Mouse (Mus musculus) liver, adult 2 months (tissue): ENCODE results near the gene Frmd4a. TPM values are rescaled to one million over a fixed set of nuclear protein-coding genes. Genes with fewer than 3 reads are reported as not detected.

Experiments
- DNase-seq: peaks from one replicate; pipeline ENCODE4 v3.0.0-alpha.2; 2011; ENCODE audit warnings: low read depth, low spot score; ENCODE audit errors: extremely low read depth
- H3K27ac ChIP-seq: fragments of 200-500 bp; replicated peaks from 2 replicates; pipeline ENCODE4 v1.5.1; 2012; ENCODE audit warnings: low read depth, mild to moderate bottlenecking, control low read depth, inconsistent platforms, low read length; ENCODE audit not compliant: insufficient read depth
- H3K27me3 ChIP-seq: fragments of 200-500 bp; 2 replicates; pipeline ENCODE4 v1.6.1; 2012; ENCODE audit warnings: mild to moderate bottlenecking, moderate library complexity, low read length, inconsistent platforms; ENCODE audit not compliant: control insufficient read depth, insufficient read depth
- H3K36me3 ChIP-seq: fragments of 200-500 bp; 2 replicates; pipeline ENCODE4 v1.6.1; 2012; ENCODE audit warnings: low read length, inconsistent platforms; ENCODE audit not compliant: control insufficient read depth, insufficient read depth
- H3K4me1 ChIP-seq: fragments of 200-500 bp; 2 replicates; pipeline ENCODE4 v1.6.1; 2011; ENCODE audit warnings: low read length; ENCODE audit not compliant: control insufficient read depth, insufficient read depth
- H3K4me3 ChIP-seq: fragments of 200-500 bp; 2 replicates; pipeline ENCODE4 v1.5.1; 2011; ENCODE audit warnings: low read depth, mild to moderate bottlenecking, control low read depth, low read length, moderate library complexity; ENCODE audit not compliant: insufficient read depth
- H3K79me2 ChIP-seq: fragments of 200-500 bp; 2 replicates; pipeline ENCODE4 v1.6.1; 2012; ENCODE audit warnings: inconsistent platforms, mild to moderate bottlenecking, low read length, moderate library complexity; ENCODE audit not compliant: control insufficient read depth, insufficient read depth
- H3K9ac ChIP-seq: fragments of 200-500 bp; 2 replicates; pipeline ENCODE4 v1.6.1; 2012; ENCODE audit warnings: low read depth, mild to moderate bottlenecking, control low read depth, inconsistent platforms, low read length
- CTCF ChIP-seq: fragments of 200-500 bp; IDR thresholded peaks from 2 replicates; pipeline ENCODE4 v1.5.1; 2011; ENCODE audit warnings: low read depth, low read length, control low read depth
- POLR2A ChIP-seq: fragments of 200-500 bp; IDR thresholded peaks from 2 replicates; pipeline ENCODE4 v1.6.1; 2011; ENCODE audit warnings: low read length, control low read depth; ENCODE audit not compliant: insufficient read depth; ENCODE audit errors: extremely low read depth
- WGBS: fragments of 180-500 bp; shearing (Covaris S2); methylation state at CpG from one replicate; pipeline ENCODE4 v1.1.7; 2018; 5-methylcytosine and 5-hydroxymethylcytosine counted together
- polyA plus RNA-seq: library from polyadenylated mRNA; depleted of rRNA; stranded (reverse); fragments of >200 nt; gene quantifications from 2 replicates; pipeline ENCODE4 v1.2.3, GENCODE M21; 2012
- total RNA-seq: library from RNA; depleted of rRNA; stranded (reverse); fragments of >200 nt; gene quantifications from 2 replicates; pipeline ENCODE4 v1.2.3, GENCODE M21; 2014

Gene Frmd4a
- total and polyA plus RNA-seq, 2 experiments, result 2.1 to 3.1 TPM

- no peaks in the 10 kb centered on the region for H3K36me3 ChIP-seq
- H3K27ac ChIP-seq, result no peak overlapping the region
- H3K4me3 ChIP-seq, result no peak overlapping the region
- no peaks in the 10 kb centered on the region for H3K79me2 ChIP-seq
- TF ChIP-seq CTCF, result no peak
- no peak for TF ChIP-seq POLR2A
- H3K4me1 ChIP-seq, result no peaks in the 10 kb centered on the region
- WGBS, result 63% methylated on average over 5 of the region's 5 CpGs
- H3K9ac ChIP-seq, result no peak overlapping the region
- DNase-seq, result peak; percentile 4
- no peaks in the 10 kb centered on the region for H3K27me3 ChIP-seq
Measured at GRCm38 (mm10) chr2:4412870-4413595, 395.5 kb downstream of the Frmd4a start.

DNA sequence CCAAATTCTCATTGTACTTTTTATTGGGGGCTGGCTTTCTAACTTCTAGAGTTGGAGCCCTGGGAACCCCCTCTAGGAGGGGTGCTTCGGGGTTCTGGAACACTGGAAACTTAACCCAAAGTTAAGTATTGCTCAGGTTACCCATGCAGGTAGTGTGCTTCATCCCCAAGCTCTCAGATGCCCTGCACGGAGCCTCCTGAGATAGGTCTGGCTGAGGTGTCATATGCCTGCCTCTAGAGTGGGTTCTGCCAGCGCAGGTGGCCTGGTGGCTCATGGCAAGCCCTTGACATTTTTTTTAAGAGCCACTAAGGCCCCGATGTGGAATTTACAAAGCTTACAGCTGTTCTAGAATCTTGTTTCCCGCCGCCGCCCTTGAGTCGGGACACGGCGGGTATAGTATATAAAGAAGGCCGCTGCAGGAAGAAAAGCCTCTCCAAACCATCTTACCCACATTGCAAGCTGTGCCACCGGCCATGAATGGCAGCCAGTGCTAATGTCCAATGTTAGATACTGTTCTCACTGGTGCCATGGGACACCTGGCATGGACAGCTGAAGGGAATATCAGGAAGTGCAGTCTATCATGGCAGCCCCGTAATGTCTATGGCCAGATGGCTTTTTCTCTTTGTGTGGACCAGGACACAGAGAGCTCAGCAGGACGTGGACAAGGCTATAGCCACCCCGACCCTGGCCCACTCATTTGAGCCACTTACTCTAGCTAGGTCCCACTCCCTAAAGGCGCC, 396.2 kb downstream of the Frmd4a start:
- TF ChIP-seq POLR2A (no peak), CTCF (no peak)
- H3K4me1 ChIP-seq, result no peaks in the 10 kb centered on the region
- no peak for DNase-seq
- H3K4me3 ChIP-seq, result no peak overlapping the region
- H3K79me2 ChIP-seq, result no peaks in the 10 kb centered on the region
- H3K27ac ChIP-seq, result no peak overlapping the region
- H3K9ac ChIP-seq, result no peak overlapping the region
- no peaks in the 10 kb centered on the region for H3K36me3 ChIP-seq
- WGBS, result 87% methylated on average over 16 of the region's 16 CpGs
- H3K27me3 ChIP-seq, result no peaks in the 10 kb centered on the region

GRCm38 (mm10) chr2:4420679-4421312, 403.3 kb downstream of the Frmd4a start:
- Histone ChIP-seq H3K27me3 (no peaks in the 10 kb centered on the region), H3K9ac (no peak overlapping the region), H3K36me3 (no peaks in the 10 kb centered on the region), H3K4me3 (no peak overlapping the region), H3K4me1 (peaks cover 3% of the 10 kb centered on the region; the same call in 1 of the 2 replicates), H3K27ac (no peak overlapping the region), H3K79me2 (no peaks in the 10 kb centered on the region)
- WGBS, result 95% methylated on average over 4 of the region's 4 CpGs
- no peak for TF ChIP-seq CTCF
- TF ChIP-seq POLR2A, result no peak
- no peak for DNase-seq

DNA sequence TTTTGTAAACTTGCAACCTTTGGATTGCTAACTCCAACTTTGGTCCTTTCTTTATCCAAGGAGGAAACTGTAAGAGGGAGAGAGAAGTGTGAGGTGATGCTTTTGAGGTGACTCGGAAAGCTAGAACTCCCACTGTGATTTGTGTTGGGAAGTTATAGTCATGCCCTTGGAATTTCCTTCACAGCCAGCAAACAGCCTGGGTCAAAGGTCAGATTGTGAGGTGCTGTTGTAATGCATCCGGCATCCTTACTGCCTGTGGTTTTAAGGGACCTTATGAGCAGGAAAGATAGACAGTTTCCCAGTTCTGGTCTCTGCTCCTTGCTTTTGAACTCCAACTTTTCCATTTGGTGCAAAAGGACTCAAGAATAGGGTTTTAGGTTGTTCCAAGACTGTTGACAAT, 404.2 kb downstream of the Frmd4a start:
- Histone ChIP-seq H3K36me3 (no peaks in the 10 kb centered on the region), H3K27me3 (no peaks in the 10 kb centered on the region), H3K9ac (no peak overlapping the region), H3K27ac (no peak overlapping the region), H3K4me3 (no peak overlapping the region), H3K79me2 (no peaks in the 10 kb centered on the region), H3K4me1 (peaks cover 3% of the 10 kb centered on the region; the same call in 1 of the 2 replicates)
- 75% methylated on average over 2 of the region's 2 CpGs for WGBS
- DNase-seq, result peak; percentile 9
- TF ChIP-seq POLR2A (no peak), CTCF (no peak)

DNA sequence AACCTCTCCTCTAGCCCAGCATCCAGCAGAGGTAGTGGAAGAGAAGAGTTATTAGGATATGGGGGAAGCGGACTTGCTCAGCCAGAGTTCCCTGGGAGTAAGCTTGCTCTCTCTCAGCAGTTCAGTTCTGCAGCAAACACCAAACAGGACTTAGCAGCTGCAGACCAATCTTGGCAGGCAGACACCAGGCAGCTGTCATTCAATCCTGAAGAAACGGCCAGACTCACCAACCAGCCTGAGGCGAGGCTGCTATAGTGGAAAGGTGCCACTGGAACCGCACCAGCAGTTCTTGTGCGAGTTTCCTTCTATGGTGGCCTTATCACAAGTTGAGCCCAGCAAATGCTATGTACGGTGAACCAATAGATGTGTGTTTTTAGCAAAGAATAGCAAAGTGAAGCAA, 406.4 kb downstream of the Frmd4a start:
- Histone ChIP-seq H3K36me3 (no peaks in the 10 kb centered on the region), H3K9ac (no peak overlapping the region), H3K4me3 (no peak overlapping the region), H3K27me3 (no peaks in the 10 kb centered on the region), H3K27ac (no peak overlapping the region), H3K4me1 (peaks cover 3% of the 10 kb centered on the region; the same call in 1 of the 2 replicates), H3K79me2 (no peaks in the 10 kb centered on the region)
- DNase-seq, result no peak
- WGBS, result 77% methylated on average over 6 of the region's 6 CpGs
- TF ChIP-seq POLR2A, result no peak
- TF ChIP-seq CTCF, result no peak

GRCm38 (mm10) chr2:4428407-4428855, 410.9 kb downstream of the Frmd4a start:
- no peak for TF ChIP-seq CTCF
- no peak for TF ChIP-seq POLR2A
- H3K36me3 ChIP-seq, result no peaks in the 10 kb centered on the region
- no peaks in the 10 kb centered on the region for H3K4me1 ChIP-seq
- H3K9ac ChIP-seq, result no peak overlapping the region
- H3K27ac ChIP-seq, result no peak overlapping the region
- 74% methylated on average over 7 of the region's 7 CpGs for WGBS
- H3K4me3 ChIP-seq, result no peak overlapping the region
- DNase-seq, result no peak
- no peaks in the 10 kb centered on the region for H3K27me3 ChIP-seq
- H3K79me2 ChIP-seq, result no peaks in the 10 kb centered on the region
